Mouse (Mus musculus) forebrain, embryonic 13.5 days (tissue): Measurements from ENCODE around the gene Adnp. TPM values are rescaled to one million over a fixed set of nuclear protein-coding genes. Genes with fewer than 3 reads are reported as not detected.

Experiments used
- ATAC-seq: fragments of 200-750 bp; cut with Nextera tagmentation; 2 replicates; pipeline ENCODE4 v1.8.0; 2017
- H3K27ac ChIP-seq: fragments of 300-500 bp; sonication (generic); 2 replicates; pipeline ENCODE4 v1.5.1; 2015; ENCODE audit warnings: inconsistent platforms, mild to moderate bottlenecking, moderate library complexity
- H3K27me3 ChIP-seq: fragments of 300-500 bp; sonication (generic); 2 replicates; pipeline ENCODE4 v1.6.1; 2015; ENCODE audit warnings: mild to moderate bottlenecking, inconsistent platforms
- H3K36me3 ChIP-seq: fragments of 300-500 bp; sonication (generic); 2 replicates; pipeline ENCODE4 v1.6.1; 2015; ENCODE audit warnings: mild to moderate bottlenecking, inconsistent platforms; ENCODE audit not compliant: poor library complexity, severe bottlenecking
- H3K4me1 ChIP-seq: fragments of 300-500 bp; sonication (generic); 2 replicates; pipeline ENCODE4 v1.6.1; 2015; ENCODE audit warnings: inconsistent platforms
- H3K4me2 ChIP-seq: fragments of 300-500 bp; sonication (generic); 2 replicates; pipeline ENCODE4 v1.6.1; 2015; ENCODE audit warnings: inconsistent platforms, mild to moderate bottlenecking, moderate library complexity
- H3K4me3 ChIP-seq: fragments of 300-500 bp; sonication (generic); 2 replicates; pipeline ENCODE4 v1.5.1; 2015; ENCODE audit warnings: mild to moderate bottlenecking, inconsistent platforms
- H3K9ac ChIP-seq: fragments of 300-500 bp; sonication (generic); 2 replicates; pipeline ENCODE4 v1.6.1; 2015; ENCODE audit warnings: mild to moderate bottlenecking, inconsistent platforms
- H3K9me3 ChIP-seq: fragments of 300-500 bp; sonication (generic); replicated peaks from 2 replicates; pipeline ENCODE4 v1.6.1; 2016; ENCODE audit warnings: inconsistent platforms
- WGBS: fragments of 180-500 bp; shearing (Covaris S2); methylation state at CpG from one replicate; pipeline ENCODE4 v1.1.7; 2015; 5-methylcytosine and 5-hydroxymethylcytosine counted together
- microRNA-seq: library from miRNA; unstranded; fragments of <30 nt; microRNA quantifications from one replicate; pipeline ENCODE4, GENCODE M21; 2016
- polyA plus RNA-seq: library from polyadenylated mRNA; unstranded; fragments of >200 nt; fragmentation: Nextera tagmentation; extraction: Ambion mirVana; gene quantifications from 2 replicates; pipeline ENCODE4 v1.2.1, GENCODE M21; 2015

Adnp gene
- polyA plus RNA-seq, 1 experiment from 2014 or later = 4.0 TPM

- no peak overlapping the region for H3K27ac ChIP-seq
- no peaks in the 10 kb centered on the region for H3K36me3 ChIP-seq
- H3K9ac ChIP-seq = no peak overlapping the region
- peaks cover 5% of the 10 kb centered on the region; the same call in 1 of the 2 replicates for H3K4me1 ChIP-seq
- ATAC-seq = no peak
- H3K4me3 ChIP-seq = no peak overlapping the region
- no peaks in the 10 kb centered on the region for H3K27me3 ChIP-seq
- WGBS = 74% methylated on average over 2 of the region's 2 CpGs
- H3K9me3 ChIP-seq = no peaks in the 10 kb centered on the region
- H3K4me2 ChIP-seq = no peak overlapping the region
Observed at GRCm38 (mm10) chr2:168145437-168145836, 61.5 kb downstream of the Adnp start.

GRCm38 (mm10) chr2:168143794-168144193 lies 63.1 kb downstream of the Adnp start:
- Histone ChIP-seq H3K4me3 (no peak overlapping the region), H3K27me3 (no peaks in the 10 kb centered on the region), H3K4me2 (no peak overlapping the region), H3K4me1 (peaks cover 5% of the 10 kb centered on the region; the same call in 1 of the 2 replicates), H3K9me3 (no peaks in the 10 kb centered on the region), H3K9ac (no peak overlapping the region), H3K36me3 (no peaks in the 10 kb centered on the region), H3K27ac (no peak overlapping the region)
- ATAC-seq = no peak
- 28% methylated on average over 5 of the region's 5 CpGs for WGBS

GRCm38 (mm10) chr2:168137161-168137560 lies 69.8 kb downstream of the Adnp start:
- Histone ChIP-seq H3K4me2 (0 out of 2 replicates have a peak overlapping the region, but pooled peaks have one; percentile 2), H3K9me3 (no peaks in the 10 kb centered on the region), H3K9ac (no peak overlapping the region), H3K27ac (peak overlapping the region; percentile 49), H3K4me1 (no peaks in the 10 kb centered on the region), H3K36me3 (no peaks in the 10 kb centered on the region), H3K27me3 (no peaks in the 10 kb centered on the region), H3K4me3 (no peak overlapping the region)
- 79% methylated on average over 15 of the region's 15 CpGs for WGBS
- no peak; the same call in 1 of the 2 replicates for ATAC-seq

Small RNAs within 50 kb of the gene (microRNA-seq; reads per million reads assigned to microRNA genes)
- gene Gm24561 = not detected

Other genes with a start within 250 kb of the Adnp start
- gene Ripor3, start 196.5 kb downstream of the Adnp start, polyA plus RNA-seq = 0.19 TPM in 2 replicates
- gene Pard6b, start 126.1 kb downstream of the Adnp start, polyA plus RNA-seq = 7.6 and 7.7 TPM in 2 replicates
- 26.9 and 32.7 TPM in 2 replicates for gene Gm20716, start 23.3 kb upstream of the Adnp start, polyA plus RNA-seq
- 66.4 and 77.3 TPM in 2 replicates for gene Dpm1, start 23.5 kb upstream of the Adnp start, polyA plus RNA-seq
- gene Mocs3, start 23.5 kb upstream of the Adnp start, polyA plus RNA-seq = 5.8 and 7.0 TPM in 2 replicates
- gene Kcng1, start 74.6 kb upstream of the Adnp start, polyA plus RNA-seq = 9.0 and 12.1 TPM in 2 replicates